Mouse (Mus musculus) left cerebral cortex, adult 18-20 months (tissue): ENCODE measurements around the gene Gm43638. TPM values are rescaled to one million over a fixed set of nuclear protein-coding genes. Genes with fewer than 3 reads are reported as not detected.

Source experiments
- total RNA-seq, 2 experiments: library from RNA; stranded (reverse); gene quantifications; 2 replicates each; pipeline ENCODE4 v1.2.3; 2021

Gm43638 gene
- total RNA-seq, 2 experiments from 2014 or later = not detected

Other genes with a start within 250 kb of the Gm43638 start
- not detected for gene Ugt2b37, start 232.0 kb downstream of the Gm43638 start, total RNA-seq
- gene Ugt2a3, start 149.6 kb downstream of the Gm43638 start, total RNA-seq = not detected
- not detected for gene Ugt2b38, start 62.6 kb downstream of the Gm43638 start, total RNA-seq
- gene Ugt2a2, start 4.5 kb downstream of the Gm43638 start, total RNA-seq = not detected
- not detected for gene Ugt2a1, start 4.1 kb upstream of the Gm43638 start, total RNA-seq
- not detected for gene Sult1b1, start 51.4 kb upstream of the Gm43638 start, total RNA-seq
- not detected for gene Sult1d1, start 82.2 kb upstream of the Gm43638 start, total RNA-seq
- gene Sult1e1, start 104.8 kb upstream of the Gm43638 start, total RNA-seq = not detected
- not detected for gene Csn1s1, start 179.4 kb upstream of the Gm43638 start, total RNA-seq
- gene Csn2, start 212.8 kb upstream of the Gm43638 start, total RNA-seq = not detected